Mouse (Mus musculus): ENCODE results near the gene Brk1. TPM values are rescaled to one million over a fixed set of nuclear protein-coding genes. Genes with fewer than 3 reads are reported as not detected.

Brk1 gene
- total RNA-seq, 4 experiments from 2014 or later, result 217 to 234 (median 227) TPM

GRCm38 (mm10) chr6:113623941-113624751, 19.6 kb downstream of the Brk1 start, which contains the start of gene Vhl:
Gene Vhl, plus strand, starts transcription at chr6:113623959.
- DNase-seq (ENCODE audit: low spot score in 2 of 2), result peak; percentile 72 to 86

- no peak for DNase-seq (ENCODE audit: low spot score in 2 of 2)
Observed at GRCm38 (mm10) chr6:113624989-113625770, 20.6 kb downstream of the Brk1 start.

GRCm38 (mm10) chr6:113630322-113630721, 25.8 kb downstream of the Brk1 start:
- DNase-seq (ENCODE audit: low spot score in 2 of 2), result no peak

- DNase-seq (ENCODE audit: low spot score in 2 of 2), result no peak
Observed at GRCm38 (mm10) chr6:113632863-113633262, 28.3 kb downstream of the Brk1 start.

GRCm38 (mm10) chr6:113638302-113639040, 33.9 kb downstream of the Brk1 start, which contains the start of gene Irak2:
Gene Irak2, plus strand, starts transcription at chr6:113638467.
- peak; percentile 88 to 90 for DNase-seq (ENCODE audit: low spot score in 2 of 2)

GRCm38 (mm10) chr6:113639201-113639600, 34.6 kb downstream of the Brk1 start:
- no peak for DNase-seq (ENCODE audit: low spot score in 2 of 2)

GRCm38 (mm10) chr6:113642605-113643004, 38.0 kb downstream of the Brk1 start:
- no peak for DNase-seq (ENCODE audit: low spot score in 2 of 2)

- DNase-seq (ENCODE audit: low spot score in 2 of 2), result no peak
Observed at GRCm38 (mm10) chr6:113643021-113643420, 38.4 kb downstream of the Brk1 start.

- DNase-seq (ENCODE audit: low spot score in 2 of 2), result no peak
Observed at GRCm38 (mm10) chr6:113643967-113644366, 39.4 kb downstream of the Brk1 start.

- peak in 1 of 2 experiments; percentile 33 for DNase-seq (ENCODE audit: low spot score in 2 of 2)
Observed at GRCm38 (mm10) chr6:113644808-113645207, 40.2 kb downstream of the Brk1 start.

- DNase-seq (ENCODE audit: low spot score in 2 of 2), result no peak
Observed at GRCm38 (mm10) chr6:113649346-113650196, 45.0 kb downstream of the Brk1 start.

GRCm38 (mm10) chr6:113650197-113650640, 45.6 kb downstream of the Brk1 start:
- DNase-seq (ENCODE audit: low spot score in 2 of 2), result no peak

GRCm38 (mm10) chr6:113651626-113652025, 47.1 kb downstream of the Brk1 start:
- no peak for DNase-seq (ENCODE audit: low spot score in 2 of 2)

GRCm38 (mm10) chr6:113653551-113653950, 49.0 kb downstream of the Brk1 start:
- DNase-seq (ENCODE audit: low spot score in 2 of 2), result no peak

GRCm38 (mm10) chr6:113654102-113654501, 49.5 kb downstream of the Brk1 start:
- no peak for DNase-seq (ENCODE audit: low spot score in 2 of 2)

GRCm38 (mm10) chr6:113654753-113655397, 50.3 kb downstream of the Brk1 start:
- DNase-seq (ENCODE audit: low spot score in 2 of 2), result no peak

GRCm38 (mm10) chr6:113655475-113655874, 50.9 kb downstream of the Brk1 start:
- no peak for DNase-seq (ENCODE audit: low spot score in 2 of 2)

GRCm38 (mm10) chr6:113656847-113657246, 52.3 kb downstream of the Brk1 start:
- DNase-seq (ENCODE audit: low spot score in 2 of 2), result no peak

- DNase-seq (ENCODE audit: low spot score in 2 of 2), result no peak
Observed at GRCm38 (mm10) chr6:113658226-113658625, 53.7 kb downstream of the Brk1 start.
